Mouse (Mus musculus) heart, postnatal 10 days (tissue): ENCODE measurements around the gene Stoml3. TPM values are rescaled to one million over a fixed set of nuclear protein-coding genes. Genes with fewer than 3 reads are reported as not detected.
A peak's percentile ranks its signal among the peaks of the same experiment; 100 is the strongest.

Source experiments
- DNase-seq, 2 experiments: peaks; one replicate each; pipeline ENCODE4 v3.0.0; 2021
- intact Hi-C: fragments of 180-260 bp; cut with DNase I; formaldehyde crosslinking; loops from one replicate; pipeline ENCODE4 v1.15.1; 2025
- total RNA-seq, 2 experiments: library from RNA; stranded (reverse); gene quantifications; 2 replicates each; pipeline ENCODE4 v1.2.3; 2021

Gene Stoml3
- total RNA-seq, 2 experiments from 2014 or later: not detected

DNA sequence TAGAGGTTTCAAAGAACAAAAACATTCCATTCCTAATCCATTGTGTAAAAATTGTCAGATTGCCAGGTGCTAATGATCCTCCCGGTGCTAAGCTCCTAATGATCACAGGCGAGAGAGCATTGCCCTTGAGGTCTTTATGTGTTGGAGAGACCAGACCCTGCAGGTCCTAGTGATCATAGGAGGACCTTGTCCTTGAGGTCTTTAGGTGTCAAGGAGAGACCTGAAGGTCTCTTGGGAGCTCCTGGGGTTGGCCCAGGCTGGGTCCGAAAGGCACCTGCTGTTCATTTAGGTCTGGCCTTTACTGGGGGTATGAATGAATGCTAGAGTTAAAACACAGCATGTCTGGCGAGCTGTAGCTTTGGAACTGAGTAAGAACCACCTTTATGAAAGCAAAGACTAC lies 14.3 kb upstream of the Stoml3 start:
- no peak for DNase-seq
- intact Hi-C loops: loop anchor here (2.0 kb wide), 1 partner anchor 17 kb away; no protein-coding TSS in a partner anchor

DNA sequence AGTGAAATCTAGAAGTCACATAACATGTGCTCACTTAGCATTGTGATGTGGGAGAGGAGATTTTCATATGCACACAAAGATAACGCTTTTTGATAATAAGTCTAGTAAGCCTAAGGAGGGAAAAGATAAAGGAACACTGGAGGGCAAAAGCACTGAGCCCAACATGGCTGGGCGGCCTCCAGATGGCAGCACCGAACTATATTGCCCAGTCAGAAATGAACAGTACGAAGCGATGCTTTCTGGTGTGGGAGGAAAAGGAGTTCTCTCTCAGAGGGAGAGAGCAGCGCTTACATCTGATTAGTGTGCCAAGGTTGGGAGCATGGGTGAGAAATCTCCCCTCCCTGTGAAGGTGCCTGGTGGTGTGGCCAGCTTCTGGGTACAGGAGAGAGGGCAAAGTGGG lies 12.6 kb upstream of the Stoml3 start:
- intact Hi-C loops: loop anchor here (2.0 kb wide), 1 partner anchor 15 kb away; no protein-coding TSS in a partner anchor
- DNase-seq: peak in 1 of 2 experiments; percentile 58

DNA sequence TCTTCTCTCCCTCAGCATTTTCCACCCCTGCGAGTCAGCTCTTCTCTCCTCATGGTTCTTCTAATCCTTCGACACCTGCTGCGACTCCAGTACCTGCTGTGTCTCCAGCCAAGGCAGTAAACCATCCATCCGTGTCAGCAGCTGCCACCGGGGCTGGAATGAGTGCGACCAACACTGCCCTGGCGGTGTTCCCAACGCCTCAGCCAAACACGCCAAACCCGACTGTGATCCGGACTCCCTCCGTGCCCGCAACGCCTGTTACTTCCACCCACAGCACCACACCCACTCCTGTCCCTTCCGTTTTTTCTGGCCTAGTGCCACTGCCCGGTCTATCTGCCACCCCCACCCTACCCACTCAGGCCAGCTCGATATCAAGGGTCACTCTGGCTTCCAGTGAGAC lies 11.0 kb upstream of the Stoml3 start:
- DNase-seq: no peak
- intact Hi-C loops: no loop called here

DNA sequence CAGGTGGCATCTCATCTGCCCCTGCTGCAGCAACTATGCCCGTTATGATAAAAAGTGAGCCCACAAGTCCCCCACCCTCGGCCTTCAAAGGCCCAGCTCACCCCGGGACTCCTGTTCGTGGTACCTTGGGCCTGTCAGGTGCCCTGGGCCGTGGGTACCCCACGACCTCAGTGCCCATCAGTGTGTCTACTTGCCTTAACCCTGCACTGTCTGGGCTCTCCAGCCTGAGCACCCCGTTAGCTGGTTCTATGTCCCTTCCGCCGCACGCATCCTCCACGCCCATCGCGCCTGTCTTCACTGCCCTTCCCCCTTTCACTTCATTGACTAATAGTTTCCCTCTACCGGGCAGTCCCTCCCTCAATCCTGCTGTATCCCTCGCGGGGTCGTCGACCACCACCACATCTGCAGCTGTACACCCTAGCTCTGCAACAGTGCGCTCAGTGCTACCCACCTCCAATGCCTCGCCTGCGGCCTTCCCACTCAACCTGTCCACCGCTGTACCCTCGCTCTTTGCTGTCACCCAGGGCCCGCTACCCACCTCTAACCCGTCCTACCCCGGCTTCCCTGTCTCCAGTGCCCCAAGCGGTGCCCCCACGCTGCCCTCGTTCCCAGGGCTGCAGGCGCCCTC lies 9.9 kb upstream of the Stoml3 start:
- DNase-seq: no peak
- intact Hi-C loops: no loop called here

DNA sequence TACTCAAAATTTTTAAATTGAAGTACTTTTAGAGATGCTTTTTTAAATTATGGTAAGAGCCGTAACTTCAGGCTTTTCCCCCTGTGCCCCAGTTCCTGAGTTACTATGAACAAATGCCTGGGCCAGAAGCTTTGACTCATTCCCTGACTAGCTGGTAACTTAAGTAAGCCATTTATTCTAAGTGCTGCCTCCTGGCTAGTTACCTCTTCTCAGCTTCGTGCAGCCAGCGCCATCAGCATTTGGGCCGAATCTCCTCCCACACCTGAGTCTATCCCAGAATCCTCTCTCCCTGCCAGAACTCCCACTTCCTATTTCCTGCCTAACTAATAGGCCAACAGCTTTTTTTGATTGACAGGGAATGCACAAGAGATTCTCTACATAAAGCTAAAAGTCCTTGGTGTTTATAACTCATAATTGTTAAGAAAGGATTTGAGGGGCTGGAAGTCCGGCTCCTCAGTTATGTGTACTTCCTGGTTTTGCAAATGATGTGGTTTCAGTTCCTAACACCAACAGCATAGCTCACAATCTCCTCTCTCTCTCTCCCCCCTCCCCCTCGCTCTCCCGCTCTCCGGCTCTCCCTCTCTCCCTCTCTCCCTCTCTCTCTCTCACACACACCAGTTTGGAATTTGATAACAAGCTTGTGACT lies 4.9 kb upstream of the Stoml3 start:
- DNase-seq: no peak
- intact Hi-C loops: no loop called here

DNA sequence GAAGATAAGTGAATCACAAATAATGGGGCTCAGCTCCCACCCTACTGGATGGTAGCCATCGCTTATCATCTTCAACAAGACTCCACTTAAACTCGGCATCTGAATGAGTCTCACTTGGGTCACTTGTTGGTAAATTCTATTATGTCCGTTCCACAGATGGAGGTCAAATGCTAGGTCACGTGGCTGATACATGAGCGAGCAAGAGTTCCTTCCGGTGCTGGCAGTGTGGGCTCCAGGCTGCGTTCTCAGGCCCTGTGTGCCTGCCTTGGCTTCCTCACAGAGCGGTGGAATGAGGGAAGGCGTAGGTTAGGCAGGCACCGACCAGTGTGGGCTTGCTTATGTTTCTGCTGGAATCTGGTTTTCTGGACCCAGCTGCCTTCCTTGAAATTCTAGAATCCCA lies 1.9 kb upstream of the Stoml3 start:
- intact Hi-C loops: no loop called here
- DNase-seq: no peak

DNA sequence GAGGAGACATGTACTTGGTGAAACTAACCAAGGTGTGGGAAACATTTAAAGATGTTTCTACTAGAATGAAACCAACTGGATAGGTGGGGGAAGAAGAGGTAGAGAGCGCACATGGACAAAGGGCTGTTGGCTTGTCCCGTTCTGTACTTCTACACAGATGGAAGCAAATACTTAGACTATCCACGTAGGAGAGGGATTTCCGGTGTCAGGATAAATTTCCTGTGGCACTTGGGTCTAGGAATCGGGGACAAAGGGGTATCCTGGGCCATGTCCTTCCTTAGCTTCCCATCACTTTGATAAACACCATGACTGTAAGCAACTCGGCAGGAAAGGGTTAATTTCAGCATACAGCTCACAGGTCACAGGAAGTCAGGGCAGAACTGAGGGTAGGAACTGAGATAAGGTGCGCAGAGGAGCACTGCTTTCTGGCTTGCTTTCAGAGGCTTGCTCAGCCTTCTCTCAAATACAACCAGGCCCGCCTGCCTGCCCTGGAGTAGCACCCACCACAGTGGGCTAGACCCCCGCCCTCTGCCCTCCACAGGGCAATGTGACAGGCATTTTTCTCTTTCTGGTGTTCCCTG lies 1.4 kb upstream of the Stoml3 start:
- intact Hi-C loops: no loop called here
- no peak for DNase-seq

DNA sequence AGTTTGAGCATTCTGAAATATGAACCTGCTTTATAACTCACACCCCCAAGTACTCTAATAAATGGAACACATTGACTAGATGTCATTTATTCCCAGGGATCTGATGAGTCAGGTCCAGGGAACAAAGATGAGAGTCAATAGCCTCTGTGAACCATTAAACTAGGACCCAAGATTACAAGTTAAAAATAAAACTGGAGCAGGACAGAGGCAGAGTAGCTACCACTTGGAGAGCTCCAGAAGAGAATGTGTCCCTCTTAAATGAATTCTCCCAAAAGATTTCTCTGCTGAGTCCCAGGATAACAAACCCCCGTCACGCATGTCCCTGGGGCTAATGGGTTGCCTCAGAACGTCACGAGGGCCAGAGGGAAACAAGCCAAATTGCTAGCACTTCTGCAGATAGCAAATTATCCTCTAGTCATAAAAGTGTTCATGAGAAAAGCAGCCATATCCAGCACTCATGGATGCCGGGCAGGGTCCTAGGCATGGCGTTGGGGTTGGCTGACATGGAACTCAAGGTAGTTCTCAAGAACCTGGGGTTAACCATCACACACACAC lies 10.0 kb downstream of the Stoml3 start:
- intact Hi-C loops: no loop called here
- DNase-seq: peak; percentile 32 to 50

DNA sequence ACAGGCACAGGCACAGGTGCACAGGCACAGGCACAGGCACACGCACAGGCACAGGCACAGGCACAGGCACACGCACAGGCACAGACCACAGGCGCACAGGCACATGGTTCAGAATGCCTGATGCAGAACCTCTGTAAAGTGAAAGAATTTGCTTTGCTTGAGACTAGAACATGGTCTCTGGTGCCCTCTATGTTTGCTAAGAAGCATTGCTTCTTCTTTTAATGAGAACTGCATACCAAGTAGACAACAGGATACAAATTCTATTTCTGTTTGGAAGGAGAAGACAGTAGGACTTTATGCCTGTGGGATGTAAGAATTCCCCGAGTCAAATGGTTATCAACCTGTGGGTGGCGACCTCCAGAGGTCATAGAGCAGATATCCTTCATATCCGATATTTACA lies 14.0 kb downstream of the Stoml3 start:
- no peak for DNase-seq

DNA sequence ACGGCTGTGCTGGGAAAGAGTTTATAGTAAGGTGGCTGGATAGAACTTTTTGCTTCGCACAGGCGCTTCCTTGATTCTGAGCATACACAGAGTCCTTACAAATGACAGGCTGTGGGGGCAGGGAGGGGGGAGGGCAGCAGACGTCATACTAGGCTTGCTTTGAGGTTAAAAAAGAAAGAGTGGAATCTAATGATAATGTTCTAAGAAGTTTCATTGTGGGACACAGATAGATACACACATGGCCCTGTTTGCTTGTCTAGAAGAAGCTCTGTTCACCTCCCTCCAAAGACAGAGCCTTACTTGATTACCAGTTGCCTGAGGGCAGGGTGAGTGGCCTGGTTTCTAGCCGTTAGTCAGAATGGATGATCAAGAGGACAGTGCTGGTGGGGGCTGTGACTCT lies 24.6 kb downstream of the Stoml3 start:
- DNase-seq: no peak
- intact Hi-C loops: no loop called here

More for the DNA sequence above, 14.0 kb downstream of the Stoml3 start:
- intact Hi-C loops: loop anchor here (5.0 kb wide), 1 partner anchor 1250 kb away; no protein-coding TSS in a partner anchor

DNA sequence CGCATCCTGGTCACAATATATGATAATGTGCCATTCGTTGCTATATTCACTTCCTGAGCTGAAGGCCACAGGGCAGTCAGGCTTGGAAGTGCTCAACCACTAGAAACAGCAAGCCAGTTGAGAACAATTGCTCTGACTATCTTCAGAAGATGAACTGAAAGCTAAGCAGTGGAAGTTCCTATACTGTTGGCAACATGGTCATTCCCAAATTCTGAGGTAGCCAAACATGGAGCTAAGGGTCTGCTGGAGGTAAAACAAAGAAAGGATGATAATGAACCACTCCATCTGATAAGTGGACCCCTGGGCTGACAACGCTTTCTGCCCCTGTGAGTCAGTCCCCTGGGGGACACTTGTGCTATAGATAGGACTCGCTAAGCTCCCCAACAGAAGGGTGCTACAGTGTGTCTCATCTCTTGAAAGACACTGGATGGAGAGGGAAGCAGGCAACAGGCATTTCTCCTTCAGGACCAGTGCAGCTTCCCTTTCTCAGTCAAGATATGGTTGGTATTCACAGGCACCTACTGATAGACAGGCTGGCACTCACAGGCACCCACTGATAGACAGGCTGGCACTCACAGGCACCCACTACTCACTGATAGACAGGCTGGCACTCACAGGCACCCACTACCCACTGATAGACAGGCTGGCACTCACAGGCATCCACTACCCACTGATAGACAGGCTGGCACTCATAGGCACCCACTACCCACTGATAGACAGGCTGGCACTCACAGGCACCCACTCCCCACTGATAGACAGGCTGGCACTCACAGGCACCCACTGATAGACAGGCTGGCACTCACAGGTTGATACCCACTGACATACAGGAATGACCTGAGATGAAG lies 26.0 kb downstream of the Stoml3 start:
- no peak for DNase-seq
- intact Hi-C loops: no loop called here

DNA sequence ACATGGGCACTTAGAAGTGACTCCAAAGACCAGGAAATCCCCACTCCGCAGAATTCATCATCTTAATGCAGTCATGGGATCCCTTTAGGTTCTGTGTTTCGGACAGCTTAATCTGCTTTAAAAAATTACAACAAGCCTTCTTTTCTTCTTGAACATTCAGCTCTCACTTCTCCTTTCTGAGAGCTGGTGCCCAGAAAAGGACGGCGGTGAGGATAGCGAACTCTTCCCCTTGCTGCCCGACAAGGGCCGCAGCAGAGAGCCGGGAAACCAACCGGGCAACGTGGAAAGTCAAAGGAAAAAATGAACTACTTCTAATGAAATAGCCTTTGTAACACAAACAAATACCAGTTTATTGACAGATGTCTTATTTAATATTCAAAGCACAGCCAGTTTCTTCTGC lies 34.3 kb downstream of the Stoml3 start:
- intact Hi-C loops: loop anchor here (10.0 kb wide), 1 partner anchor 632 kb away; the partner anchor contains the start of gene Trpc4
- no peak for DNase-seq

DNA sequence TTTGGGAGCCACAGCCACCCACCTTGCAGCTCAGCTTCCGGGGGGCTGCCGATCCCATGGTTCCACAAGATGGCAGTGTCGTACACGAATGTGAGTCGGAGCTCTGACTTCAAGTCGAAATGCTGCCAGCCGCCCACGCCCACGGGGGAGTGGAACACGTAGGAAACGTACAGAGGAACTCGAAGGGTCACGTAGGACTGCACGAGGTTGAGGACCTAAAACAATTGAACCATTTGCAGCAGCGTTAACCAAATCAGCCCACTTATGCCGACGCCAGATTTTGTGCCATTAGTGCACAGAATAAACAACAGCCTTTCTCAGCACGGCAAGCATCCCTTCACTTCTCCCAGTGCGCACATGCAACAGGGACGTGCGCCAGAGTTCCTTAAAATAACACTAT lies 37.3 kb downstream of the Stoml3 start:
- intact Hi-C loops: loop anchor here (1.0 to 10.0 kb wide), 3 partner anchors 133 to 629 kb away; partner anchors contain the start of gene Trpc4
- peak; percentile 73 to 82 for DNase-seq

DNA sequence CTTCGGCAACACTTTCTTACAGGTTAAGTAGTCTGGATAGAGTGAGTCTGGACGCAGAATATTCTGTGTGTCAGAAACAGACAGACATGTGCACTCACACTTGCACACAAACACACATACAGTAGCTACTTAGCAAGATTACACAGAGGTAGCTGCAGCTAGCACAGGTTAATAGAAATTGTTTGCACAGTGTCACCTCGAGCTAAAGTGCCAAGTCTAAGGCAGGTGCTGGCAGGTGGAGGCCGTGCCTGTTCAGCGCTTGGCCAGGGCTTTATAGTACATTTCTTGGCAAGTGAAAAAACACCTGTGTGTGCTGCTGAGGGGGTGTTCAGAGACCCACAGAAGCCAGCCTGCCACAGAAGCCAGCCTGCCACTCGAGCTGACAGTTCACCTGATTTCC lies 41.9 kb downstream of the Stoml3 start:
- intact Hi-C loops: no loop called here
- no peak for DNase-seq

DNA sequence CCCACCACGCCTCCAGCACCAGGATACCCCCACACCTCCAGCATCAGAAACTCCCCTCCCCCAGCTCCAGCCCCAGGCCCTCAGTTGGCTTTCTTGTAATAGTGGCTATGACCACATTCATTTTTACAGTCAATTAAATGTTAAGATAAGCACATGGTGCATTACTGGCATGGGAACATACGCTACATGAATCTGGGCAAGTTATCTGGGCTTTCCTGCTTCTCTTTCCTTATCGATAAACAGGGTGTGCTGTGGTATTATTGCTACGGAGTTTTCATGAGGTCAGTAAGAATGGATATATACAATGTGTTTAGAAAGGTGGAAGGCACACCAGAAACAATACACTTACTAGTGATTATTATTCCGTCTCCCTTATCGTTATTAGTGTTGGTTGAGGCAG lies 43.6 kb downstream of the Stoml3 start:
- intact Hi-C loops: no loop called here
- DNase-seq: no peak

DNA sequence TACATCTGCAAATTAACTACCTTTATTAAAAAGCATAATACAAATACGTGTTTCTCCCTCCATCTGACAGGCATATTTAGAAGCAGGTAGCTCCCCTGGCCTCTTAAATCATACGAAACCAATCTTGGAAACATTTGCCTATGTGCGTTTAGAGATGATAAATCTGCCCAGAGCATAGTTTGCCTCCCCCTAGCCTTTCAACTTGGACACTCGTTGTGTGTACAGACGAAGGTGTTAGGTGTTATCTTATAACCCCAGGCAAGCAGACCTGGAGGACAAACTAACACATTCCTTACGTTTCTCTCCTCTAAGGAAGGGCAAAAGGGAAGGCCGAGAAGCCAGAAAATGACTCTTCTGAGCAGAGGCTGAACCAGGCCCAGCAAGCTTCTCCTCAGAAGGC lies 64.2 kb downstream of the Stoml3 start:
- intact Hi-C loops: no loop called here
- no peak for DNase-seq

DNA sequence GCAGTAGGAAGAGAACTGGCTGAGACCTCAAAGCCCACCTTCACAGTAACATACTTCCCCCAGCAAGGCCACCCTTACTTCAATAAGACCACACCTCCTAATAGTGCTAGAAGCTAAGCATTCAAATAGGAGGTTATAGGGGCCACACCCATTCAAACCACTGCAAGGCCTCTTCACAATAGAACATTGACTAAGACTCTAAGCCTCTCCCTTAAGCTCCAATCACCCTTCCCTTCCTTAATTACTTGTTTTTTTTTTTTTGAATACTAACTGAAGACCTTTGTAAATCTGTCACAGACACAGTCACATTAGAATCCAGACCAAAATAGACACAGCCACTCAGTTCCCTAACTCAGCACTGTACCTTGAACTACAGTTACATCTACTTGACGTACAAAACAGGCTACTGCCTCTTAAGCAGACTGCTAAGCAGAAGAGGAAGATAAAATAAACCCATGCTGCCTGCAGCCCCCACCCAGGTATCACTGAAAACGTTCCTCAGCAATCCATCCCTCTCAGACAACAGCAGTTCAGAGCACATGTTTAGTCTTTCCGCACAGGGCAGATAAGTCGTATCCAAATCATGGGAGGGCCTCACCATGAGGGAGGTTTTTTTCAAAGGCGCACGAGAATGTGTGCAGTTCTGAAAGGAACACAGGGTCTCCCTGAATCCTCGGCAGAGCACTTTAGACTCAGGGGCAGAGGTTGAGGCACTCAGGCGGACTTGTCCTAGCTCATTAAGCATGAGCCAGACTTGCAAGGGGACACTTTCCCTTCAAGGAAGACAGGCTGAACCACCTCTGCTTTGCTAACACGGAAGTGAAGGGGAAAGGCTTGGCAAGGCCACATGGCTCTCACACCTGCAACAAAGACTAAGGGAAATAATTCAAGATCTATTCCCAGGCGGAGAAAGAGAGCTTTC lies 66.8 kb downstream of the Stoml3 start:
- DNase-seq: no peak
- intact Hi-C loops: no loop called here

DNA sequence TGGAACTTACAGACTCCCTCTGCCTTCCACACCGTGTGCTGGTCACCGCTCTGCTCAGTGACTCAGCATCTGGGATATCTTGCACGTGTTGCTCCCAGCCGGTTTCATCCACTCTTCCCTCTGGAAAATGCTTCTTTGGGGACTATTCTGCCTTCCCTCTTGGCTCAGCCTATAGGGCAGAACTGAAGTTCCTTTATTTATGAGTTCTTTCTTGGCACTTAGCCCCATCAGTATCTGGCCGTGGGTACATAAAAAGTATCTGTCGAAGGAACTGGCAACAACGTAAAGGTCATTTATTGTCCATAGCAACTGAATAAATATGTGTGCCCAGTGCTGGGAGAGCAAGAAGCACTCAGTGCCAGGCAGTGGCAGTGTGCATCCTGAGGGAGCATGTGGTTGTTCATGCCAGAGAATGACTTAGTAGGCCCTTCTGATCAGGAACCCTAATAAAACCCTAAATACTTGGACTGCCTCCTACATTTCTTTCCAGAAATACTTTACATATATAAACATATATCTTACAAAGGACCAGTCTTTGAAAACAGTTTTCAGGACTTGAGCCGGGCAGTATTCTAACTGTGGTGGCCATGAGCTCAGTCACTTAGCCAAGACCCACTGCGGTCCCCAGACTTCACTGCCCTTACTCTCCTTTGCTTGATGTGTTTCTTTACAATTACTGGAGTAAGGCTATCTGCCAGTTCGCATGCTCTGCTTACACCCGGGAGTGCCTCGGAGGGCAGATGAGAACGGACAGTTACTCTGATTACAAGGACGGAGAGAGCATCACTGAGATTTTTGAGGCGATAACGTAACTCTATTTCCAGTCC lies 69.1 kb downstream of the Stoml3 start:
- DNase-seq: no peak
- intact Hi-C loops: no loop called here
